Comparison of ENCODE assay signal across 1 mouse cellular context in the genomic region with DNA sequence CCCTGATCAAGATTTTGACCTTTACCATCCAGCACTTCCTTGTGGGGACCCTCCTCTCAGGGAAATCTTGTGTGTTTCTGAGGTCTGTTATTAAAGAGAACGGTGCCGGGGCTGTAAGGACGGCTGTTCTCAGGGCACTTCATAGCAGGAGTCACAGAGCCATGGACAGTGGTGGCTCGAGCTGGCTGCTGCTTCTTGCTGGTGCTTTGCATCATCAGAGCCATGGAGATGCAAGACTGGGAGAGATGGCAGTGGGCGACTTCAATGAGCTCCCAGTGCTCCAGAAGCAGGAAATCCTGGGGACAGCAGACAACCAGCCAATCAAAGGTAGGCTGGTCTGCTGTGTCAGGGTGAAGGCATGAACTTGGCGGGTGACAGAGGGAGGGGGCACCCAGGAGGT.
TF ChIP-seq lines count a peak whose summit lies in the region.

No protein-coding gene starts in this region.

TF ChIP-seq in MEL, 35 proteins besides CTCF, POLR2A, EP300 and RAD21 (continued from another document):
- TF ChIP-seq MXI1 (IDR thresholded peaks at IDR 0.05; ENCODE audit: low read depth, low read length) (no peak; the same call in 1 of the 2 replicates), GABPA (IDR thresholded peaks at IDR 0.05; ENCODE audit: low read depth, low read length) (no peak), ELF1 (IDR thresholded peaks at IDR 0.05; ENCODE audit: low read depth, low read length) (peak; percentile 46; the same call in 1 of the 2 replicates), TBP (IDR thresholded peaks at IDR 0.05; ENCODE audit: low read depth, low read length) (no peak)
